Mouse (Mus musculus): ENCODE measurements around the gene Slc12a7.
A peak's percentile ranks its signal among the peaks of the same experiment; 100 is the strongest.
"Not testable (repeated sequence)": the region's sequence is repeated elsewhere in the genome, so short reads cannot be mapped to it uniquely, and the experiment has no call there.

Slc12a7 gene

GRCm38 (mm10) chr13:73718225-73718624 is 14.7 kb upstream of the Slc12a7 start:
- DNase-seq (ENCODE audit: low spot score in 2 of 2), result peak; percentile 83 to 86

- DNase-seq (ENCODE audit: low spot score in 2 of 2), result no peak
Observed at GRCm38 (mm10) chr13:73720241-73720640, 12.7 kb upstream of the Slc12a7 start.

- peak; percentile 30 to 49 for DNase-seq (ENCODE audit: low spot score in 2 of 2)
Observed at GRCm38 (mm10) chr13:73723081-73723668, 9.7 kb upstream of the Slc12a7 start.

GRCm38 (mm10) chr13:73725315-73725714 is 7.6 kb upstream of the Slc12a7 start:
- no peak for DNase-seq (ENCODE audit: low spot score in 2 of 2)

- no peak for DNase-seq (ENCODE audit: low spot score in 2 of 2)
Observed at GRCm38 (mm10) chr13:73727621-73728025, 5.3 kb upstream of the Slc12a7 start.

DNA sequence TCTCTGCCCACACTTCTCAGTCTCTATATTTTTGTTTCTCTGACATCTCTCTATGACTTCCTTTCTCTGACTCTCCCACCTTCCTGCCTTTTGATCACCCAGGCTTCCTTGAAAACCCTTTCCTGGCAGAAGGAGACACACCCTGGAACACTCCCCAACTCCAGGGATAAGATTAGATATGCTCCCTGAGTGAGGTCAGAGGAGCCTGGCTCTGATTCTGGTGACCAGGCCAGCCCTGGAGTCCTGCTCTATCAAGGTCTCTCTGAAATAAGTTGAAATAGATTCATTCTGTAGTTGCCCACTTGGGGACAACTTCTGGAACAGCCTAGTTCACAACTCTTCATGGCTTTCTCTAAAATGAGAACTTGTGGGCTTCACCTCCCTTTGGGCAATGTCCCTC is 4.3 kb upstream of the Slc12a7 start:
- DNase-seq (ENCODE audit: low spot score in 2 of 2), result no peak

GRCm38 (mm10) chr13:73730913-73731312 is 2.0 kb upstream of the Slc12a7 start:
- no peak for DNase-seq (ENCODE audit: low spot score in 2 of 2)

GRCm38 (mm10) chr13:73732235-73732634 is 659 bp upstream of the Slc12a7 start:
- no peak for DNase-seq (ENCODE audit: low spot score in 2 of 2)

DNA sequence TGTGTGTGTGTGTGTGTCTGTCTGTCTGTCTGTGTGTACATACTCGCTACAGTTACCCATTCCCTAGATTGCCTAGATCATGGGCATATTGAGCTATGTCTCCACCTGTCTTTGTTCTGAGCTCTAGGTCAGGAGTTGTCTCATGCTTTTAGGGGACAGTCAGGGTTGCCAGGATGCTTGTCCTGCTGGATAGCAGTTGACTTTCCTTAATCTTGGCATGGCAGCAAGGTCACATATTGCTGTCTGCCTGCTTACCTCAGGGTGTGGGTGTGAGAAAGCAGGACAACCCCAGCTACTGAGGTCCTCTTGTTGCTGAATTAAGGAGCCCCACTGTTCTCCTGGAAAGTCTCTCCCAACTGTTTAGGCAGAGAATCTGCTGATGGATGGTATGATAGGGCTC is 1.5 kb downstream of the Slc12a7 start:
- DNase-seq (ENCODE audit: low spot score in 2 of 2), result no peak

- DNase-seq (ENCODE audit: low spot score in 2 of 2), result no peak
Observed at GRCm38 (mm10) chr13:73735270-73735669, 2.4 kb downstream of the Slc12a7 start.

DNA sequence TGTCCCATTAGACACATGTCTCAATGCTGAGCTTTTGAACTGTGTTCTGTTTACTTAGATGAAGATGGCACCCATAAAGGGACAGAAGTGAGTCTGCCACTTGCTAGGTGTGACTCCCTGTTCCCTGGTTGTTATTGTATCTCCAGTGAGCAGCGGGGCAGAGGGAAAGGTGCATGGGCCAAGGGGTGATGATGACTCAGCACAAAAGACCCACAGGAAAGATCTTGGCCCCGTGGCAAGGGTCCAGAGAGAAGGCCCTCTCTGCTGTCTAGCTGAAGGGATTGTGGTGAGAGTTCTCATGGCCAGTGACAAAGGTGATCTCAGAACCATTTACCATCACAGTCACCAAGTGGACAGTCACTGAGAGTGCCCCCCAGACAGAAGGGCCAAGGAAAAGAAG is 3.0 kb downstream of the Slc12a7 start:
- no peak for DNase-seq (ENCODE audit: low spot score in 2 of 2)

DNA sequence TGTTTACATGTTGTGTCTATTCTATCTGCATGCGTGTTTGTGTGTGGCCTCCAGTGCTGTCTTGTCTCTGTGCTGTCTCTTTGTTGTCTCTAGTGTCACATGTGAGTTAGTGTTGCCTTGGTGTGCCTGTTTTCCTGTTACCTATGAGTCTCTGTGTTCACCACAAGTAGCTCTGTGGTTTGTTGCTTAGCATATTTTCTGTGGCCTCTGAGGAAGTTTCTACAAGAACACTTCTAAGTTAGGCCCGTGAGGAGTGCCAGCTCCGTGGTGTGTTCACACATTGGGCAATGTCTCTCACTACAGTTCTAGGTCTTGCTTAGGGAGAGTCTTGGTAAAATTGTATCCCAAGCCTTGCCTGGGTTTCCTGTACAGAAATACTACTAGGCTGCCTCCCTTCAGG is 4.0 kb downstream of the Slc12a7 start:
- no peak for DNase-seq (ENCODE audit: low spot score in 2 of 2)

DNA sequence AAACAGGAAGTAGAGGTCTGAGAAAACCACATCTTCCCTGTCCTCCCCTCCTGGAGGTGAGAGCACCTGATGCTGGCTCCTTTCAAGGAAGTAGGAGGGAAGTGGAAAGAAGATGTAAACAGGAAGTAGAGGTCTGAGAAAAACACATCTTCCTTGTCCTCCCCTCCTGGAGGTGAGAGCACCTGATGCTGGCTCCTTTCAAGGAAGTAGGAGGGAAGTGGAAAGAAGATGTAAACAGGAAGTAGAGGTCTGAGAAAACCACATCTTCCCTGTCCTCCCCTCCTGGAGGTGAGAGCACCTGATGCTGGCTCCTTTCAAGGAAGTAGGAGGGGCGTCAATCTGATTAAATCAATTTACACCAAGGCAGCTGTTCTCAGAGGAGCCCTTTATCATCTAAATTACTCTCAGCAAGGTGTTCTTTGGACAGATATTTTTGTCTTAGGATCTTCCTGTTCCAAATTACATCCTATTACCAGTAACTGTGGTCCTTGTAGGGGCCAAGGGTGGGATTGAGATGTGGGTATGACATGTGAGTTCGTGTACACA is 7.6 kb downstream of the Slc12a7 start:
- not testable (repeated sequence) for DNase-seq (ENCODE audit: low spot score in 2 of 2)

DNA sequence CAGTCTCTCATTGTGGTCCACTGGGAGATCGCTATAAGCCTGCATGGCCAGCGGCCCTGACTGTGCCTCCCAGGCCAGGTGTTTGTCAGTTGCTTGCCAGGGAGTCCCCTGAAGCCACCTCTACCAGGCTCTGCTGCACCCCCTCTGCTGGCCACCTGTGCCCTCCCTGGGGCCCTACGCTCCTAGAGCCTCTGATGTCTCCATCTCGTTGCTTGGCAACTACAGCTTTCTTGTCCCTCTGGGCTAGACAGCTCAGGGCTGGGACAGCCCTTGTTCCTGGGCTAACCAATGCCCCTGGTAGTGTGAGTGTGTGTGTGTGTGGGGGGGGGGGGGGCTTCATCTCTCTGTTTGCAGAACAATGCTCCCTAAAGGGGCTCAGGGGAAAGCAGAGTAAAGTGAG is 10.1 kb downstream of the Slc12a7 start:
- no peak for DNase-seq (ENCODE audit: low spot score in 2 of 2)

DNA sequence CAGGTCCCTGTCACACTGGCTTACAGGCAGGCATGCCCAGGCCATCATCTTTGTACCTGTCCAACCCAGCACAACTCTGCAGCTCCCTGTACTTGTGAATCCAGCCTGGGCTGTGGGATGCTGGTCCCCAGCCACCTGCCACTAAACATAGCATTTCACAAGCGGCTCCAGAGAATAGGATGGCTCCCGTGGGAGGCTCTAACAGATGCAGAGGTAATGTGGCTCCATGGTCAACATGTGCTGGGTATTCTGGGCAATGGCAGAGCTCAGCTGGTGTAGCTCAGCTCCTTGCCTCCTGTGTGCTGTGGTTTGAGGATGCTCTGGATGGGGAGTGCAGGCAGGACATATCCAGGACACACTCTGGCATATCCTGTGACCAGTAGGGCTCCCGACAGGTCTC is 10.8 kb downstream of the Slc12a7 start:
- DNase-seq (ENCODE audit: low spot score in 2 of 2), result no peak

DNA sequence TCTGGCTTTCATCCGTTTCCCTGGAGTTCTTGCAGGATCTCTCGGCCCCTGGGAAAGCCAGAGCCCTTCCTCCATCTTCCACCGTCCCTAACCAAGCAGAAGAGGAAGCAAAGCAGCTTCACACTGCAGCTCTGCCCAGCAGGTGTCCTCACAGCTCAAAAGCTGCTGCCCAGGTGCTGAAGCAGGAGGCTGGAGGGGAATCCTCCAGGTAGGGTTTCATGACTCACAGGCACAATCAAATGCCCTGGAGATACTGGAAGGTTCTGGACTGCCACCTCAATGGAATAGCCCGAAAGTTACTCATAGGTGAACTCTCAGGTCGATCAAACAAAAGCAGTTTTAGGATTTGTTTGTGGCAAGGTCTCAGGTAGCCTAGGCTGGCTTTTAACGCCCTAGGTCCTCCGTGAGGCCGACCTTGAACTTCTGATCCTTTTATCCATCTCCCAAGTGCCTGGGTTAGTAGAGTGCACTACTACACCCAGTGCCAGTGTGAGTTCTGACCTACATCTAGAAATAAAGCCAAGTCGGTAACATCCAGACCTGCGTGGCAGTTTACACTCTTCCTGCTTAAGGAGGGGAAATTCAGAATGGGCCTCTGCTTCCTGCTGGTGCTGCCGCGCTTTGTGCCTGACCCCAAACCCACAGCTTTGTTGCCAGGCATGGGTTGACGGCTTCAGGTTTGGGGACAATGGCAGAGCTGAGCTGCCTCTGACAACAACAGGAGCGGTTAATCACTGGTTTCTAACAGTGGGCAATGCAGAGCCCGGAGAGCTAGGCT is 16.0 kb downstream of the Slc12a7 start:
- no peak for DNase-seq (ENCODE audit: low spot score in 2 of 2)

DNA sequence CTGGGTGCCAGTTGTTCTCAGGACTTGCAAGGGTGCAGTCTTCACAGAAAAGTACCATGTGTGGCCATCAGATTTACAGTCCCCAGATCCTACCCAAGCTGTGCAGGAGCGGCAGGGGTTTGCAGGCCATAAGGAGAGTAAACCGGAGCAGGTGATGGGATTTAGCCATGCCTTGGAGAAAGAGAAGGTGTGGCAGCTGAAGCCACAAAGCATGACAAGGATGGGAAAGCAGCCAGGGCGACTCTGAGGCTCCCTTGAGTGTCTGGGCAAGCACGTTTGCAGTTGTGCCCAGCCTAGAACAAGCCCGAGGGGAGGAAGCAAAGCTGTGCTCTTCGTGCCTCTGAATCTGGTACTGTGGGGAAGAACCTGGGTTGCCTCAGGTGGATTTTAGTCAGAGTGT is 17.5 kb downstream of the Slc12a7 start:
- no peak for DNase-seq (ENCODE audit: low spot score in 2 of 2)

GRCm38 (mm10) chr13:73751284-73751683 is 18.4 kb downstream of the Slc12a7 start:
- no peak for DNase-seq (ENCODE audit: low spot score in 2 of 2)

DNA sequence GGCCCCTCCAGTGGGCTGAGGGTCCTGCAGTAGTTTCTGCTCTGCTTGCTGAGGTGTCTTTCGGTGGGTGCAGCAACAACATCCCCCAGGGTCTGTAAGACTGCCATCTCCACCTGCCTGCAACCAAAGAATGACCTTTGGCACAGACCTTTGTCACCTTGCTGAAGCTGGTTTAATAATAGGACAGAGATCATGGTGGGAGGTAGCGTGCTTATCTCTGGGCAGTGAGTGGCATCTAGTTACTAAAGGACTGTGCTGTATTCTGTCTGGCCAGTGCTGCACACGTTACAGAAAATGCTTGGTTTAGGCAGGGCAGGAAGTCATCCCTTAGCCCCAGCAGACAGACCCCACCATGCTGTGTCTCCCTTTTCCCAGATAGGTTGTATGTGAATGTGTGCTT is 22.9 kb downstream of the Slc12a7 start:
- DNase-seq (ENCODE audit: low spot score in 2 of 2), result no peak

GRCm38 (mm10) chr13:73756916-73757315 is 24.0 kb downstream of the Slc12a7 start:
- DNase-seq (ENCODE audit: low spot score in 2 of 2), result no peak

- no peak for DNase-seq (ENCODE audit: low spot score in 2 of 2)
Observed at GRCm38 (mm10) chr13:73757362-73757761, 24.5 kb downstream of the Slc12a7 start.

- DNase-seq (ENCODE audit: low spot score in 2 of 2), result no peak
Observed at GRCm38 (mm10) chr13:73759596-73759995, 26.7 kb downstream of the Slc12a7 start.

DNA sequence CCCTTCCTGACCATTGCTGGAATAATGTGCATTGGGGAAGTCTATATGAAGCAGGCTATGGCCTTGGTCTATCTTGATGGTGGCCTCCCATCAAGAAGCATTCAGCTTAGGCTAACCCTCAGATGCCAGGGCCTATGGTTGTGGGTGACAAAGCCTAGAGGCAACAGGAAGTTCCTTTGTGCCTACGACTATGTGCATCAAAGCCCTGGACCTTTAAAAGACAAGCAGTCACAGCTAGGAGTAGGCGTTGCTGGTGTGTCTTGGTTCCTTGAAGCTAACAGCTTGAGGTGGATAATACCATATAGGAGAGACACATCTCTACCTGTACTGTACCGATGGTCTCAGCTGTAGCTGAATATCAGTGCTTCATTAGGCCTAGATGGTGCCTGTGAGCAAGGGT is 27.2 kb downstream of the Slc12a7 start:
- DNase-seq (ENCODE audit: low spot score in 2 of 2), result no peak
